Mouse (Mus musculus): ENCODE results near the gene Cfd. TPM values are rescaled to one million over a fixed set of nuclear protein-coding genes. Genes with fewer than 3 reads are reported as not detected.

The Cfd gene
- polyA plus RNA-seq, 1 experiment = 1,335 TPM

DNA sequence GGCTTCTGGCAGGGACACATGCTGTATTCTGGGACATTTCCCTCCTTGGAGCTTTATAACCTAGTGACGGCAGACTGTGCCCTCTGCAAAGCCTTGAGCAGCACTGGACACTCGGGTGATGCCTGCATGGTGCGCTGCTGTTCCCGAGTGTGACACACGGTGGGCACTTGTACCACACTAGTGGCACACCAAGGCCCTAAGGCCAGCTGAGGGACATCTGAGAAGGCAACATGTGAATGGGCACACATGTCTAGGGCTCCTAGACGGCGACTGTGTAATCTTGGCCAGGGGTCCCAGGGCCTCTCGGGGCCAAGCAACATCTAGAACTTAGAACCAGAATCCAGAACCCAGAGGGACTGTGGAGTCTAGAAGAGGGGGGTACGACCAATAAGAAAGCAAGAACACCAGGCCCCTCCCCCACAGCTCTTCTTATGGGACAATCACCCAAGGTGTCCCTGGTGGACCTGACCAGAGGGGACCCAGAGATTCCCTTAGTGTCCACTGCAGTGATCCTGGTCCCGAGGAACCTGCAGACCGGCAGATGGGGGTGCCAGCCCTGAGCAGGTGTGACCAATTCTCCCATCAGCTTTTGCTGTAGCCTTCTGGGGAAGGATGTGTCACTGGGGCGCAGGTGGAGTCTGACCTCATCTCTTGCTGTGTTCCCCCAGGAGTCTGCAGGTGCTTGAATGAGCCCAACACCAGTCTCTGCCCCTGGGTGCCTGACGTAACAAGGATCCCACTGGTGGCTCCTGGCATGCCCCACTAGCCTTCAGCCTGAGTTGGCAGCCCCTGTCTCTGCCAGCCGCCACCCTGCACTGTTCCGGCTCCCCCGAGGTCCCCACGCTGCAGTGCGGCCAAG lies 39.5 kb downstream of the Cfd start:
- Histone ChIP-seq H3K27ac (ENCODE audit: insufficient read depth, low read depth, low read length) (no peak overlapping the region), H3K27me3 (replicated peaks; ENCODE audit: control insufficient read depth, insufficient read depth, low read length) (no peaks in the 10 kb centered on the region), H3K36me3 (ENCODE audit: control insufficient read depth, insufficient read depth, low read length) (no peaks in the 10 kb centered on the region), H3K4me1 (ENCODE audit: control insufficient read depth, insufficient read depth, low read length) (peaks cover 19% of the 10 kb centered on the region), H3K4me3 (ENCODE audit: insufficient read depth, low read depth, low read length) (no peak overlapping the region)
- no peak for DNase-seq
- 77% methylated on average over 18 of the region's 18 CpGs for WGBS
- no peak for TF ChIP-seq CTCF (conservative IDR thresholded peaks at IDR 0.05; ENCODE audit: insufficient read depth, insufficient read length, low read depth, low read length)
- TF ChIP-seq POLR2A (IDR thresholded peaks at IDR 0.05; ENCODE audit: low read depth, low read length) = no peak

DNA sequence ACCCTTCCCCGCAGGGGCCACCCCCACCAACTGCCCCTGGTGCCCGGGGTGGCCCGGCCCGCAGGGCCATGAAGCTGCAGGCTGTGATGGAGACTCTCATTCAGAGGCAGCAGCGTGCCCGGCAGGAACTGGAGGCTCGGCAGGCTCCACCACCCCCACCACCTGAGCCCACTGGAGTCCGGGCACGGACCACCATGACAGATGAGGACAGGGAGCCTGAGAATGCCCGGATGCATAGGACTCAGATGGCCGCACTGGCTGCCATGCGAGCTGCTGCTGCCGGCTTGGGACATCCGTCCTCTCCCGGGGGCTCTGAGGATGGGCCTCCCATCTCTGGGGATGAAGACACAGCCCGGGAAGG lies 40.2 kb downstream of the Cfd start:
- no peak overlapping the region for H3K4me3 ChIP-seq (ENCODE audit: insufficient read depth, low read depth, low read length)
- 88% methylated on average over 16 of the region's 16 CpGs for WGBS
- no peaks in the 10 kb centered on the region for H3K36me3 ChIP-seq (ENCODE audit: control insufficient read depth, insufficient read depth, low read length)
- no peak for TF ChIP-seq CTCF (conservative IDR thresholded peaks at IDR 0.05; ENCODE audit: insufficient read depth, insufficient read length, low read depth, low read length)
- no peak for TF ChIP-seq POLR2A (IDR thresholded peaks at IDR 0.05; ENCODE audit: low read depth, low read length)
- H3K4me1 ChIP-seq (ENCODE audit: control insufficient read depth, insufficient read depth, low read length) = peaks cover 22% of the 10 kb centered on the region
- H3K27ac ChIP-seq (ENCODE audit: insufficient read depth, low read depth, low read length) = no peak overlapping the region
- no peaks in the 10 kb centered on the region for H3K27me3 ChIP-seq (replicated peaks; ENCODE audit: control insufficient read depth, insufficient read depth, low read length)
- no peak for DNase-seq

DNA sequence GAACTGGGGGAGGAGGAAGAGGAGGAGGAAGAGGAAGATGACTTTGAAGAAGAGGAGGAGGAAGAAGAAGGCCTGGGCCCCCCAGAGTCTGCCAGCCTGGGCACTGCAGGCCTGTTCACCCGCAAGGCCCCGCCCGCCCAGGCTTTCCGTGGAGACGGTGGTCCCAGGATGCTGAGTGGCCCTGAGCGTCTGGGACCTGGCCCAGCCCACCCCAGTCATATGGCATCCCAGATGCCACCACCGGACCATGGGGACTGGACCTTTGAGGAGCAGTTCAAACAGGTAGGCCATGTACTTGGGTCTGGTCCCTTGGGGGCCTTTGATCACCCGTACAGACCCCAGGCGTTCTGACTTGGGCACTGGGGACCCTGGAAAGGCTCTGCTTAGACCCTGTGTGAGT lies 41.1 kb downstream of the Cfd start:
- Histone ChIP-seq H3K4me1 (ENCODE audit: control insufficient read depth, insufficient read depth, low read length) (peaks cover 32% of the 10 kb centered on the region), H3K27ac (ENCODE audit: insufficient read depth, low read depth, low read length) (no peak overlapping the region), H3K4me3 (ENCODE audit: insufficient read depth, low read depth, low read length) (no peak overlapping the region), H3K27me3 (replicated peaks; ENCODE audit: control insufficient read depth, insufficient read depth, low read length) (no peaks in the 10 kb centered on the region), H3K36me3 (ENCODE audit: control insufficient read depth, insufficient read depth, low read length) (no peaks in the 10 kb centered on the region)
- WGBS = 90% methylated on average over 9 of the region's 9 CpGs
- DNase-seq = no peak
- TF ChIP-seq POLR2A (IDR thresholded peaks at IDR 0.05; ENCODE audit: low read depth, low read length) (no peak), CTCF (conservative IDR thresholded peaks at IDR 0.05; ENCODE audit: insufficient read depth, insufficient read length, low read depth, low read length) (no peak)

DNA sequence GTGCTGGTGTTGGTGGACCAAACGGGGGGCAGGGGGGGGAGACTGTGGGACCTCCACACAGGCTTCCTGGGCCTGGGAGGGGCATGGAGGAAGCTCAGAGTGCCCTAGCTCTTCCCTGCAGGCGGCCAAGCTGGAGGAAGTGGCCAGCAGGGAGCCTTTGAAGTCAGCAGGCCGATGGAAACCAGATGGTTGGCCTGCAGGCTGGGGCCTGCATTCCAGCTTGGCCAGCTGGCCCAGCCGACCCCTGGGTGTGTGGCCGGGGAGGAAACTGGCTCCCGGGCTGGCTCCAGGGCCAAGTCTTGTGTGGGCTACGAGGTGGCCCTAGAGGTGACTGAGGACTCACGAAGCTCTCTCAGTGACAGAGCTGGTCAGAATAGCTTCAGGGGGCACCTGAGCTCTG lies 42.1 kb downstream of the Cfd start:
- H3K27ac ChIP-seq (ENCODE audit: insufficient read depth, low read depth, low read length) = no peak overlapping the region
- WGBS = 25% methylated on average over 8 of the region's 8 CpGs
- peak; percentile 73 for DNase-seq
- H3K4me1 ChIP-seq (ENCODE audit: control insufficient read depth, insufficient read depth, low read length) = peaks cover 40% of the 10 kb centered on the region
- H3K27me3 ChIP-seq (replicated peaks; ENCODE audit: control insufficient read depth, insufficient read depth, low read length) = no peaks in the 10 kb centered on the region
- H3K4me3 ChIP-seq (ENCODE audit: insufficient read depth, low read depth, low read length) = no peak overlapping the region
- no peaks in the 10 kb centered on the region for H3K36me3 ChIP-seq (ENCODE audit: control insufficient read depth, insufficient read depth, low read length)
- no peak for TF ChIP-seq POLR2A (IDR thresholded peaks at IDR 0.05; ENCODE audit: low read depth, low read length)
- no peak for TF ChIP-seq CTCF (conservative IDR thresholded peaks at IDR 0.05; ENCODE audit: insufficient read depth, insufficient read length, low read depth, low read length)

DNA sequence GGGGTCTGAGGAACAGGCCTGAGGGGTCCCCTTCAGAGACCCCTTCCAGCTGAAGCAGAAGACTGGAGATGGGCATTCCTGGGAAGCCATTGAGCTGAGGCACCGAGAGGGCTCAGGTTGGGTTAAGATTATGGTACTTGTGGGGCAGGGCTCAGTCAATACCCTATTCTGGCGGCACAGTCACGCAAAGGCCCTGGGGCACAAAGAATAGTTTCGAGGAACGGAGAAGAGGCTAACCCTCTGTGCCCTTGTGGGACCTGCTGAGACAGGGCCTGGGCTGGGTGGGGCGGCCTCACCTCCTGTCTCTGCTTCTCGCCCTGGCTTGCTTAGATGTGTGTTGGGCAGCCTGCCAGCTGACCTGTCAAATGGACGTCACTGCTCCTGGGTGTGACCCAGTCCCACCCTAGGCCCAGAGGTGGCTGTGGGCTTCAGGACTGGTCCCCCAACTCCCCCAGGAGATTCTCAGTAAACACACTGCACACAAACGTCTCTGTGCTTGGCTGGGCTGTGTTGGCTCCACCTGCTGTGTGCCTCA lies 42.6 kb downstream of the Cfd start:
- peaks cover 44% of the 10 kb centered on the region for H3K4me1 ChIP-seq (ENCODE audit: control insufficient read depth, insufficient read depth, low read length)
- no peaks in the 10 kb centered on the region for H3K36me3 ChIP-seq (ENCODE audit: control insufficient read depth, insufficient read depth, low read length)
- no peak overlapping the region for H3K27ac ChIP-seq (ENCODE audit: insufficient read depth, low read depth, low read length)
- TF ChIP-seq POLR2A (IDR thresholded peaks at IDR 0.05; ENCODE audit: low read depth, low read length) (no peak), CTCF (conservative IDR thresholded peaks at IDR 0.05; ENCODE audit: insufficient read depth, insufficient read length, low read depth, low read length) (no peak)
- H3K4me3 ChIP-seq (ENCODE audit: insufficient read depth, low read depth, low read length) = no peak overlapping the region
- WGBS = 51% methylated on average over 9 of the region's 9 CpGs
- DNase-seq = peak; percentile 46
- H3K27me3 ChIP-seq (replicated peaks; ENCODE audit: control insufficient read depth, insufficient read depth, low read length) = no peaks in the 10 kb centered on the region

DNA sequence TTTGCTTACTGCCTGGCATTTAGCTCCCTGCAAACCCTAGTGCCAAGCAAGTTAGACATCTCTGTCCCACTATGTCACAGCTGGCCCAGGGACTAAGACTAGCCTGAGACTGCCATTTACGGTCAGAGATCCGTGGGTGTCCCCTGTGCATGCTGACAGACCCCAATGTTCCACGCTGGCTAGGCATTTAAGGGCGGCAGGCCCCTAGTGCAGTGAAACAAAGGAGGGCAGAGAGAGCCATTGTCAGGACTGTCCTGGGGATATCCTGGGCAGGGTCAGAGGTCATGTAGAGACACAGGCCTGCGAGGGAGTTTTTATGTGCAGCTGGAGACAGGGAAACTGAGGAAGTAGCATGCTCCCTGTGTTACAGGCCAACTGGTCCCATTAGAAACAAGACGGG lies 43.2 kb downstream of the Cfd start:
- no peak for DNase-seq
- peak overlapping the region; percentile 18; the same call in 1 of the 2 replicates for H3K27ac ChIP-seq (ENCODE audit: insufficient read depth, low read depth, low read length)
- H3K4me1 ChIP-seq (ENCODE audit: control insufficient read depth, insufficient read depth, low read length) = peaks cover 46% of the 10 kb centered on the region
- H3K27me3 ChIP-seq (replicated peaks; ENCODE audit: control insufficient read depth, insufficient read depth, low read length) = no peaks in the 10 kb centered on the region
- no peak overlapping the region for H3K4me3 ChIP-seq (ENCODE audit: insufficient read depth, low read depth, low read length)
- H3K36me3 ChIP-seq (ENCODE audit: control insufficient read depth, insufficient read depth, low read length) = no peaks in the 10 kb centered on the region
- TF ChIP-seq CTCF (conservative IDR thresholded peaks at IDR 0.05; ENCODE audit: insufficient read depth, insufficient read length, low read depth, low read length) = no peak
- TF ChIP-seq POLR2A (IDR thresholded peaks at IDR 0.05; ENCODE audit: low read depth, low read length) = no peak
- WGBS = 47% methylated on average over 6 of the region's 6 CpGs

DNA sequence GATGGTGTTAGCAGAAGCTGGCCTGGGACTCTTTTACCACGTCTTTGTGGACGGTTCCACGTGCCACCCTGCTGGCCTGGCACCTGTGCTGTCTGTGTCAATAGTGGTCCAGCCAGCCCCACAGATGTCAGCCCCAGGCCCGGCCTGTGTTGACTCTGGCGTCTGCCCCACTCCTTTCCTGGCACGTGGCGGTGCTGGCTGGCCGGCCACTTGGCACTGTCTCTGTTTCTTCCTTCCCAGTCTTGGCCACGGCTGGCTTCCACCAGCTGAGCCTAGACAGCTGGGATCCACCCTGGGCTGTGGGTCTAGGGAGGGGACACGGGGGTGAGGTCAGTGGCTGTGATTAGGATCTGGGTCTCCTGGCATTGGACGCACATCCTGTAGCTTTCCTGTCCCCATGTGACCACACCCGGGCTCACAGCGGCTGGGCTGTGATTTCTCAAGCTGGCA lies 43.6 kb downstream of the Cfd start:
- peak; percentile 96 for DNase-seq
- Histone ChIP-seq H3K4me3 (ENCODE audit: insufficient read depth, low read depth, low read length) (no peak overlapping the region), H3K36me3 (ENCODE audit: control insufficient read depth, insufficient read depth, low read length) (no peaks in the 10 kb centered on the region), H3K4me1 (ENCODE audit: control insufficient read depth, insufficient read depth, low read length) (peaks cover 51% of the 10 kb centered on the region), H3K27me3 (replicated peaks; ENCODE audit: control insufficient read depth, insufficient read depth, low read length) (no peaks in the 10 kb centered on the region), H3K27ac (ENCODE audit: insufficient read depth, low read depth, low read length) (peak overlapping the region; percentile 18; the same call in 1 of the 2 replicates)
- TF ChIP-seq POLR2A (IDR thresholded peaks at IDR 0.05; ENCODE audit: low read depth, low read length) (no peak), CTCF (conservative IDR thresholded peaks at IDR 0.05; ENCODE audit: insufficient read depth, insufficient read length, low read depth, low read length) (no peak)
- 14% methylated on average over 13 of the region's 13 CpGs for WGBS
